Mouse (Mus musculus) lung, adult 2 months (tissue): ENCODE measurements around the gene Rec8.

Source experiments
- CTCF ChIP-seq: fragments of 200-500 bp; IDR thresholded peaks from 2 replicates; pipeline ENCODE4 v1.5.1; 2011; ENCODE audit warnings: mild to moderate bottlenecking, low read length, control low read depth; ENCODE audit not compliant: insufficient read depth
- POLR2A ChIP-seq: fragments of 200-500 bp; IDR thresholded peaks from 2 replicates; pipeline ENCODE4 v1.6.1; 2011; ENCODE audit warnings: low read depth, mild to moderate bottlenecking, control low read depth, low read length, borderline replicate concordance; ENCODE audit errors: extremely low read depth

- no peak for TF ChIP-seq CTCF
- TF ChIP-seq POLR2A = peak; percentile 48; the same call in 1 of the 2 replicates
Observed at GRCm38 (mm10) chr14:55577871-55578667, 39.8 kb upstream of the Rec8 start, which contains the start of gene Psme1.
